Mouse (Mus musculus): ENCODE data around the gene Derl3.

- TF ChIP-seq POLR2A (IDR thresholded peaks at IDR 0.05; ENCODE audit: extremely low read depth, insufficient read depth, low read length) (no peak), CTCF (IDR thresholded peaks at IDR 0.05; ENCODE audit: extremely low read depth, insufficient read depth, low read length) (no peak)
Measured at GRCm38 (mm10) chr10:75856155-75856907, 36.9 kb upstream of the Derl3 start.
